In the genomic region with DNA sequence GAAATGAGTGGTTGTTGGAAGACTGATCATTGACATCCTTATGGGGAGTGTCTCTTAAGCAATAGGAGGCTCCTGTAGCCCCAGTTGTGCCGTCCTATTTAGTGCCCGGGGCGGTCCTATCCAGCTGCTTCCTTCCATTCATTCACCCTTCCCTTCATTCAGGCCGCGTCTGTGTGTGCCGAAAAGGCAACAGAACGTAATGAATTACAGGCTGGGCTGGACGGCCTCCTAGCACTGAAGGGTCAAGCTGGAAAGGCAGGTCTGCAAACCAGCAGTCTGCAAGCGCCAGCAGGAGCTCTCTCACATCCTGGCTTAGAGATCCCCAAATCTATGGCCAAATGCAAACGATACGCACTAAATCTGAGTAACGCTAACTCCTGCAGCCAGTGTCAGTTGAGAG, we compare ENCODE assay signal across 8 mouse cellular contexts. TPM values are rescaled to one million over a fixed set of nuclear protein-coding genes. Genes with fewer than 3 reads are reported as not detected.
DNase-seq lines count a peak whose midpoint lies in the region; ATAC-seq and TF ChIP-seq lines count a peak whose summit lies in the region.

No protein-coding gene starts in this region.

- H3K4me1 ChIP-seq in limb, embryonic 13.5 days, result peaks cover 30% of the 10 kb centered on the region

- ATAC-seq in limb, embryonic 13.5 days (ENCODE audit: low FRiP score, low read depth), result no peak
- no peak for ATAC-seq in activated CD4-positive, CD25-positive, alpha-beta regulatory T cell, adult 4 months

- no peaks in the 10 kb centered on the region for H3K9me3 ChIP-seq in limb, embryonic 13.5 days

- H3K27ac ChIP-seq in layer of hippocampus, adult 2 months, result peak overlapping the region; percentile 89
- H3K27ac ChIP-seq in limb, embryonic 13.5 days, result peak overlapping the region; percentile 53

- no peaks in the 10 kb centered on the region for H3K36me3 ChIP-seq in limb, embryonic 13.5 days

- no peak for TF ChIP-seq CTCF in layer of hippocampus, adult 2 months (conservative IDR thresholded peaks at IDR 0.05)

- no peaks in the 10 kb centered on the region for H3K27me3 ChIP-seq in limb, embryonic 13.5 days

- WGBS in limb, embryonic 13.5 days, result 3% methylated on average over 12 of the region's 12 CpGs

- no peak for DNase-seq in layer of hippocampus, adult 2 months (ENCODE audit: low spot score in 2 of 2)
- DNase-seq in layer of hippocampus, adult 9-10 months (ENCODE audit: low spot score), result no peak
- DNase-seq in cerebellum, postnatal 25 days, result peak; percentile 73
- DNase-seq in heart, postnatal 14 days, result peak; percentile 14
- peak; percentile 41 for DNase-seq in right cerebral cortex, postnatal 25 days
- DNase-seq in spleen, postnatal 36 days (ENCODE audit: low spot score in 2 of 2), result no peak

- peak overlapping the region; percentile 74 for H3K4me2 ChIP-seq in limb, embryonic 13.5 days (replicated peaks)

- intact Hi-C loops in heart, postnatal 14 days (cut with DNase I), result no loop called here

- peak overlapping the region; percentile 73 for H3K4me3 ChIP-seq in layer of hippocampus, adult 2 months
- peak overlapping the region; percentile 53 for H3K4me3 ChIP-seq in limb, embryonic 13.5 days

- H3K9ac ChIP-seq in limb, embryonic 13.5 days, result peak overlapping the region; percentile 36; the same call in 1 of the 2 replicates

RNA-seq across cellular contexts. Expression of a gene that starts 1.6 kb away (rescaled TPM):
- 100 to 1,000 TPM in 1 of 2 experiments, 10 to 100 TPM in 1; 97.7 to 103 TPM for total RNA-seq in layer of hippocampus, adult 2 months (2021)
- 100 to 1,000 TPM; 120 to 135 TPM for total RNA-seq in heart, postnatal 14 days (2021)
- 54.7 and 56.3 TPM in 2 replicates for polyA plus RNA-seq in limb, embryonic 13.5 days (2015; fragmentation: Nextera tagmentation; extraction: Ambion mirVana)
- 10 to 100 TPM; 34.8 to 57.5 TPM for polyA plus RNA-seq in activated CD4-positive, CD25-positive, alpha-beta regulatory T cell, adult 4 months (2017; shearing (Covaris generic))

Comparison
In these comparisons a context has a peak if more than half of its experiments do, and no peak if none do; other contexts are left out.
1. DNase-seq: peak in cerebellum, postnatal 25 days (2 of 2), heart, postnatal 14 days (2 of 2) and right cerebral cortex, postnatal 25 days (single experiment); none in layer of hippocampus, adult 2 months (0 of 2), layer of hippocampus, adult 9-10 months (single experiment) and spleen, postnatal 36 days (0 of 2).